Mouse (Mus musculus) megakaryocyte, embryonic 14.5 days (primary cell): ENCODE results near the gene 4930470P17Rik.

ENCODE experiments used
- FLI1 ChIP-seq: IDR thresholded peaks from 2 replicates; pipeline ENCODE4 v1.6.1; 2012; ENCODE audit warnings: low read length, inconsistent platforms, mixed read lengths
- GATA1 ChIP-seq: IDR thresholded peaks from 3 replicates; pipeline ENCODE4 v1.6.1; 2012; ENCODE audit warnings: mixed read lengths, low read length, inconsistent platforms, borderline replicate concordance

DNA sequence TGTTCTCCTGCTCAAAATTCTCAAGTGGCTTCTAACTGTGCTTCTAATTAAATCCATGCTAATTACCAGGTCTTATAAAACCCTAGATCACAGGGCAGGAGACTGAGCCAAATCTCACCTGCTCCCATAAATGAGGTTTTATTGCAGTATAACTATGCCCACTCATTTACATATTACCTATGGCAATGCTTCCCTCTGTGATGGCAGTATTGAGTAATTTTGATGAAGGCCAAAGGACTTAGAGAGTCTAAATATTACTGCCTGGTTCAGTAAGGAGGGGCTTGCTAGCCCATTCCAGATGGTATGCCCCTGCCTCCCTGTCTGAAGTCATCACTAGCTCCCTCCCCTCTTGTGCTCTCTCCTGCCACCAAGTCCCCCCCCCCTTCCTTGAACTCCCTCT lies 66.0 kb downstream of the 4930470P17Rik start:
- TF ChIP-seq GATA1, result no peak
- no peak for TF ChIP-seq FLI1
